Mouse (Mus musculus): ENCODE measurements around the gene Rab37.

The Rab37 gene

GRCm38 (mm10) chr11:115197558-115197957 is 106.3 kb downstream of the Rab37 start:
- in situ Hi-C loops (cut with MboI) = no loop called here

GRCm38 (mm10) chr11:115198932-115199384 is 107.7 kb downstream of the Rab37 start:
- in situ Hi-C loops (cut with MboI) = no loop called here

GRCm38 (mm10) chr11:115200520-115200919 is 109.3 kb downstream of the Rab37 start:
- in situ Hi-C loops (cut with MboI) = no loop called here

- in situ Hi-C loops (cut with MboI) = no loop called here
These were observed 111.1 kb downstream of the Rab37 start for GRCm38 (mm10) chr11:115202316-115202715.

- in situ Hi-C loops (cut with MboI) = no loop called here
These were observed 111.5 kb downstream of the Rab37 start for GRCm38 (mm10) chr11:115202756-115203155.

- in situ Hi-C loops (cut with MboI) = no loop called here
These were observed 116.9 kb downstream of the Rab37 start for GRCm38 (mm10) chr11:115208126-115208525.

- in situ Hi-C loops (cut with MboI) = no loop called here
These were observed 117.8 kb downstream of the Rab37 start for GRCm38 (mm10) chr11:115208776-115209732.

- in situ Hi-C loops (cut with MboI) = no loop called here
These were observed 118.7 kb downstream of the Rab37 start for GRCm38 (mm10) chr11:115209958-115210357.

Measured in mature B cell (primary cell).